Mouse (Mus musculus) B cell, adult 67 days (primary cell): ENCODE measurements around the gene Gm43738. TPM values are rescaled to one million over a fixed set of nuclear protein-coding genes. Genes with fewer than 3 reads are reported as not detected.

Experiments used
- total RNA-seq, 2 experiments: library from RNA; stranded (reverse); gene quantifications; 4 replicates each; pipeline ENCODE4 v1.2.4; 2023

The Gm43738 gene
- not detected for total RNA-seq

DNA sequence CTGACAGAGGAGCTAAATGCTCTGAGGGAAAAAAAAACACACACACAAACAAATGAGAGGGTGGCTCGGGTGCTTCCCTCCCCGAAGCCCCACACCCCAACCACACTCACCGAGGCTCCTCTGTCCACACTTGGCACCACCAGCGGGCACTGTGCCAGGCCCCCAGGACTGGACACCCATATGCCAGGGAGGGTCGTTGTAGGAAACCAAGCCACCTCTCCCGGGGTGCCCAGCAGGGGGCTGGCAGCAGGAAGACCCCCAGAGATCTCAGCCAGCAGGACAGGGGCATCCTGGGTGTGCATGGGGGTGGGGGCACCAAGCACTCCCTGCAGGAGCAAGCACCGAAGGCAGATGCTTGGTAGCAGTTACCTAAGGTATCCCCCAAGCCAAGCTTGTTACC lies at the start of gene Gm43738:
Gene Gm43738, minus strand, starts transcription at position 289 of the 400 bp plus-strand sequence.

DNA sequence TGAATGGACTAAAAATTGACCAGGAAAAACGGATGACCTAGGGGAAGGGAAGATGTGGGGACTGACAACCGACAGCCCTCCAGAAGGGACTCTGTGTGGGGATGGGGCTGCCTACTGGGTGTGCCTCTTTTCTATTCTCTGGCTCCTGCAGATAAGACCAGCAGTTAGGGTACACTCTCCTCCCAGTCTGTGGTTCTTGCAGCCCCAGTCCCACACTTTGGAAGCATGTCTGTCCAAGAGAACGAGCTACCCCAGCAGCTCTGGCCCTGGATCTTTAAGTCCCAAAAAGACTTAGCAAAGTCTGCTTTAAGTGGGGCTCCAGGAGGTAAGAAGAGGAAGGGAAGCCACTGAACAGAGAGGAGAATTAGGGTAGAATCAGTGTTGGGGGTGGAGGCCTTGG lies 35.1 kb upstream of the Gm43738 start, which contains the start of gene Pklr:
Gene Pklr, plus strand, starts transcription at position 185 of the 400 bp plus-strand sequence.

DNA sequence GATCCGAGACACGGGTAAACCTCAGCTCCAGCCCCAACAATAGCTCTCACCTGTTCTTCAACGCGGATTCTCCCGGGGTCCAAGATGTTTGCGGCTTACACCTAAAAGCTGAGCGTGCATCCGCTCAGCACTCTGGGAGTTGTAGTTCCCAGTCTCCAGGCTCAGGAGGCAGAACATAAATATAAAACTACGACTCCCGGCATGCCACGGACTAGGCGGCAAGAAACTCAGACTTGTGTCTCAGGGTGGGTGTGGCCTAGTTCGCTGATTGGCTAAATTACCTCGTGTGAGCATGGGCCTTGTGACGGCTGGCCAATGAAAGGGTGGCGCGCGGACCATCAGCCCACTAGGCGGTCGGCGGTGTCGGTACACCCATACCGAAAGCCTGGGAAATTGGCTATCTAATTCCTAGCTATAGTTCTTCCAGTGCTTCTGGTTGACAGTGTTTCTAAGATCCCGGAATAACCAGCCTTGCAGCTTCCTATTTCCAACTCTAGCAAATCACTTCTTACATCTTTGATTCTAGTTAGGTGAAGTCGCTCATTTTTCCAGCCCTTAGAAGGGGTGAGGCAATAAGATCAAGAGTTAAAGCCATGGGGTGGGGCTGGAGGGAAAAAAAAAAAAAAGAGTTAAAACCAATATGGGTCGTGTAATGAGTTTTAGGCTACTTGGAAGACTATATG lies 1.1 kb upstream of the Gm43738 start, which contains the start of gene Fdps:
Gene Fdps, minus strand, starts transcription at position 148 of the 683 bp plus-strand sequence.

DNA sequence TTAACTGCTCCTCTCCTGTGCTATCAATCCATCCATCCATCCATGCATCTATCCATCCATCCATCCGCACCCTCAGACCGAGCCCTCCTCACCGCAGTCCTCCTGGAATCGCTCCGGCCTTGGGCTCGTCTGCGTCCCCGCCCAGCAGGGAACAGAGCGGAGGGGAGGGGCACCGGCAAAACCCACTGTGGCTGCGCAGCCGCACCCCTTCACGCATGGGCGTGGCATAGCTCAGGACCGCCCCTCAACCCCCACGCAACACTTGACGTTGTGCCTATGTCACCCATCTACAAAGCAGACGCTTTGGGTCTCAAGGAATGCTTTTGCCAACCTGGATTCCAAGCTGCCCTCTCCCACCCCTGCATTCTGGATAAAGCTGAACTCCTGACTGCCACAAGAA lies 7.7 kb downstream of the Gm43738 start, which contains the start of gene Rusc1:
Gene Rusc1, minus strand, starts transcription at position 137 of the 400 bp plus-strand sequence.

Other genes with a start within 250 kb of the Gm43738 start
- 10 to 100 TPM; 14.3 to 17.2 TPM for gene Msto1, start 187.1 kb downstream of the Gm43738 start, total RNA-seq
- gene Ash1l, start 150.5 kb downstream of the Gm43738 start, total RNA-seq = 100 to 1,000 TPM; 108 to 111 TPM
- 100 to 1,000 TPM; 100 to 103 TPM for gene Dap3, start 149.9 kb downstream of the Gm43738 start, total RNA-seq
- 10 to 100 TPM; 52.2 to 54.5 TPM for gene Rusc1, start 7.8 kb downstream of the Gm43738 start, total RNA-seq
- gene Fdps, start 860 bp upstream of the Gm43738 start, total RNA-seq = 10 to 100 TPM; 19.8 to 21.0 TPM
- gene Pklr, start 35.0 kb upstream of the Gm43738 start, total RNA-seq = not detected
- 1 to 10 TPM; 2.7 to 4.7 TPM for gene Hcn3, start 59.1 kb upstream of the Gm43738 start, total RNA-seq
- gene Clk2, start 63.7 kb upstream of the Gm43738 start, total RNA-seq = 100 to 1,000 TPM; 162 to 174 TPM
- gene Scamp3, start 76.4 kb upstream of the Gm43738 start, total RNA-seq = 100 to 1,000 TPM; 108 to 133 TPM
- gene Fam189b, start 82.0 kb upstream of the Gm43738 start, total RNA-seq = 10 to 100 TPM; 22.6 to 25.4 TPM
- 10 to 100 TPM; 89.2 to 94.7 TPM for gene Gba, start 101.8 kb upstream of the Gm43738 start, total RNA-seq
- gene Thbs3, start 114.1 kb upstream of the Gm43738 start, total RNA-seq = 1 to 10 TPM; 6.8 to 9.9 TPM
- gene Mtx1, start 126.0 kb upstream of the Gm43738 start, total RNA-seq = 100 to 1,000 TPM; 144 to 228 TPM
- 1 to 10 TPM; 1.1 to 1.3 TPM for gene Muc1, start 128.0 kb upstream of the Gm43738 start, total RNA-seq
- 100 to 1,000 TPM in 1 of 2 experiments, 10 to 100 TPM in 1; 97.1 to 103 TPM for gene Krtcap2, start 144.9 kb upstream of the Gm43738 start, total RNA-seq
- gene Trim46, start 145.2 kb upstream of the Gm43738 start, total RNA-seq = 1 to 10 TPM; 4.8 to 5.0 TPM
- 10 to 100 TPM; 76.7 to 98.6 TPM for gene Dpm3, start 158.3 kb upstream of the Gm43738 start, total RNA-seq
- gene Slc50a1, start 169.5 kb upstream of the Gm43738 start, total RNA-seq = 100 to 1,000 TPM; 163 to 165 TPM
- 1 to 10 TPM; 1.6 to 3.7 TPM for gene Efna1, start 180.0 kb upstream of the Gm43738 start, total RNA-seq
- gene Efna3, start 221.9 kb upstream of the Gm43738 start, total RNA-seq = not detected
- under 1 TPM in 1 of 2 experiments, not detected in 1; 0.67 TPM for gene Efna4, start 236.9 kb upstream of the Gm43738 start, total RNA-seq
- 1 to 10 TPM; 7.2 to 7.7 TPM for gene Adam15, start 248.9 kb upstream of the Gm43738 start, total RNA-seq